Mouse (Mus musculus) liver, postnatal 0 days (tissue): ENCODE results near the gene Gnao1.

Experiments used
- CTCF ChIP-seq: sonication (generic); IDR thresholded peaks from 2 replicates; pipeline ENCODE4 v1.5.1; 2016; ENCODE audit warnings: antibody characterized with exemption, low read depth
- EP300 ChIP-seq: IDR thresholded peaks from 2 replicates; pipeline ENCODE4 v1.6.1; 2016; ENCODE audit warnings: antibody characterized with exemption, low read depth, mild to moderate bottlenecking

DNA sequence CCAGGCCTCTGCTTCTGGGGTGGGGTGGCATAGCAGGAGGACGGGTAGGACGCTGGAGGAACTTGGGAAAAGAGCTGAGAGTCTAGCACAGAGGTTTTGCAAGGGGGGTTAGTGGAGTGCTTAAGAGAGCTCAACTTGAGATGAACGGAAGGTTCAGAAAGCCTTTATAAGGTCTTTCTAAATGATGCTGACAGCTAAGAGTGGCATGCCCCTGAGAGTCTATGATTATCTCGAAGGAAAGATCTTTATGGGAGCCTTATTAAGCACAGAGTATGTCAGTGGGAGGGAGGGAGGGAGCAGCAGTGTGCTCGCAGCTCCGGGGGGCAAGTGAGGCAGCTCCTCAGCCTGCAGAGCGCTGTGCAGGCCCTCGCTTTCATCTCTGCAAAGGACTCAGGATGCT, 29.3 kb downstream of the Gnao1 start:
- no peak for TF ChIP-seq CTCF
- no peak for TF ChIP-seq EP300
